Mouse (Mus musculus): Measurements from ENCODE around the gene Cd247. TPM values are rescaled to one million over a fixed set of nuclear protein-coding genes. Genes with fewer than 3 reads are reported as not detected.

Cd247 gene
- polyA plus RNA-seq, 1 experiment from 2014 or later = 12.8 TPM

GRCm38 (mm10) chr1:165849458-165850445 is 61.3 kb downstream of the Cd247 start:
- 71% methylated on average over 17 of the region's 17 CpGs for WGBS
- Histone ChIP-seq H3K9me3 (replicated peaks; ENCODE audit: control insufficient read depth, low read length) (no peaks in the 10 kb centered on the region), H3K9ac (ENCODE audit: low read length) (no peak overlapping the region), H3K36me3 (ENCODE audit: control insufficient read depth, insufficient read depth) (no peaks in the 10 kb centered on the region), H3K27ac (ENCODE audit: low read length) (no peak overlapping the region), H3K4me1 (ENCODE audit: control insufficient read depth, insufficient read depth, low read length) (peaks cover 11% of the 10 kb centered on the region; the same call in 1 of the 2 replicates), H3K4me2 (ENCODE audit: low read depth, low read length) (no peak overlapping the region), H3K27me3 (ENCODE audit: control insufficient read depth, insufficient read depth, low read length) (peaks cover 7% of the 10 kb centered on the region; the same call in 1 of the 2 replicates), H3K4me3 (ENCODE audit: low read length) (no peak overlapping the region)
- ATAC-seq (replicated peaks; ENCODE audit: extremely low read depth, insufficient read depth, low FRiP score) = no peak

- peaks cover 6% of the 10 kb centered on the region; the same call in 1 of the 2 replicates for H3K4me1 ChIP-seq (ENCODE audit: control insufficient read depth, insufficient read depth, low read length)
- WGBS = 65% methylated on average over 5 of the region's 5 CpGs
- H3K36me3 ChIP-seq (ENCODE audit: control insufficient read depth, insufficient read depth) = no peaks in the 10 kb centered on the region
- ATAC-seq (replicated peaks; ENCODE audit: extremely low read depth, insufficient read depth, low FRiP score) = no peak
- H3K27me3 ChIP-seq (ENCODE audit: control insufficient read depth, insufficient read depth, low read length) = no peaks in the 10 kb centered on the region
- H3K4me3 ChIP-seq (ENCODE audit: low read length) = no peak overlapping the region
- H3K4me2 ChIP-seq (ENCODE audit: low read depth, low read length) = no peak overlapping the region
- H3K9ac ChIP-seq (ENCODE audit: low read length) = no peak overlapping the region
- H3K27ac ChIP-seq (ENCODE audit: low read length) = no peak overlapping the region
- H3K9me3 ChIP-seq (replicated peaks; ENCODE audit: control insufficient read depth, low read length) = no peaks in the 10 kb centered on the region
Measured at GRCm38 (mm10) chr1:165852131-165852530, 63.6 kb downstream of the Cd247 start.

GRCm38 (mm10) chr1:165853131-165853721 is 64.7 kb downstream of the Cd247 start:
- 59% methylated on average over 4 of the region's 4 CpGs for WGBS
- Histone ChIP-seq H3K36me3 (ENCODE audit: control insufficient read depth, insufficient read depth) (no peaks in the 10 kb centered on the region), H3K4me3 (ENCODE audit: low read length) (no peak overlapping the region), H3K27me3 (ENCODE audit: control insufficient read depth, insufficient read depth, low read length) (no peaks in the 10 kb centered on the region), H3K9ac (ENCODE audit: low read length) (no peak overlapping the region), H3K4me2 (ENCODE audit: low read depth, low read length) (no peak overlapping the region), H3K9me3 (replicated peaks; ENCODE audit: control insufficient read depth, low read length) (no peaks in the 10 kb centered on the region), H3K4me1 (ENCODE audit: control insufficient read depth, insufficient read depth, low read length) (peaks cover 6% of the 10 kb centered on the region; the same call in 1 of the 2 replicates), H3K27ac (ENCODE audit: low read length) (no peak overlapping the region)
- no peak for ATAC-seq (replicated peaks; ENCODE audit: extremely low read depth, insufficient read depth, low FRiP score)

- H3K4me2 ChIP-seq (ENCODE audit: low read depth, low read length) = no peak overlapping the region
- no peak overlapping the region for H3K27ac ChIP-seq (ENCODE audit: low read length)
- no peaks in the 10 kb centered on the region for H3K27me3 ChIP-seq (ENCODE audit: control insufficient read depth, insufficient read depth, low read length)
- H3K4me3 ChIP-seq (ENCODE audit: low read length) = no peak overlapping the region
- no peak for ATAC-seq (replicated peaks; ENCODE audit: extremely low read depth, insufficient read depth, low FRiP score)
- H3K36me3 ChIP-seq (ENCODE audit: control insufficient read depth, insufficient read depth) = no peaks in the 10 kb centered on the region
- WGBS = 56% methylated on average over 10 of the region's 10 CpGs
- H3K4me1 ChIP-seq (ENCODE audit: control insufficient read depth, insufficient read depth, low read length) = peaks cover 5% of the 10 kb centered on the region; the same call in 1 of the 2 replicates
- H3K9ac ChIP-seq (ENCODE audit: low read length) = no peak overlapping the region
- H3K9me3 ChIP-seq (replicated peaks; ENCODE audit: control insufficient read depth, low read length) = no peaks in the 10 kb centered on the region
Measured at GRCm38 (mm10) chr1:165853729-165854420, 65.4 kb downstream of the Cd247 start.

GRCm38 (mm10) chr1:165855759-165856545 is 67.5 kb downstream of the Cd247 start:
- H3K9ac ChIP-seq (ENCODE audit: low read length) = no peak overlapping the region
- no peak overlapping the region for H3K4me2 ChIP-seq (ENCODE audit: low read depth, low read length)
- no peaks in the 10 kb centered on the region for H3K4me1 ChIP-seq (ENCODE audit: control insufficient read depth, insufficient read depth, low read length)
- 57% methylated on average over 9 of the region's 9 CpGs for WGBS
- no peaks in the 10 kb centered on the region for H3K27me3 ChIP-seq (ENCODE audit: control insufficient read depth, insufficient read depth, low read length)
- no peaks in the 10 kb centered on the region for H3K9me3 ChIP-seq (replicated peaks; ENCODE audit: control insufficient read depth, low read length)
- H3K27ac ChIP-seq (ENCODE audit: low read length) = no peak overlapping the region
- H3K36me3 ChIP-seq (ENCODE audit: control insufficient read depth, insufficient read depth) = no peaks in the 10 kb centered on the region
- no peak overlapping the region for H3K4me3 ChIP-seq (ENCODE audit: low read length)
- ATAC-seq (replicated peaks; ENCODE audit: extremely low read depth, insufficient read depth, low FRiP score) = no peak

- no peaks in the 10 kb centered on the region for H3K4me1 ChIP-seq (ENCODE audit: control insufficient read depth, insufficient read depth, low read length)
- H3K4me2 ChIP-seq (ENCODE audit: low read depth, low read length) = no peak overlapping the region
- WGBS = 89% methylated on average over 11 of the region's 11 CpGs
- H3K4me3 ChIP-seq (ENCODE audit: low read length) = no peak overlapping the region
- no peak overlapping the region for H3K27ac ChIP-seq (ENCODE audit: low read length)
- H3K9ac ChIP-seq (ENCODE audit: low read length) = no peak overlapping the region
- no peaks in the 10 kb centered on the region for H3K27me3 ChIP-seq (ENCODE audit: control insufficient read depth, insufficient read depth, low read length)
- H3K36me3 ChIP-seq (ENCODE audit: control insufficient read depth, insufficient read depth) = no peaks in the 10 kb centered on the region
- H3K9me3 ChIP-seq (replicated peaks; ENCODE audit: control insufficient read depth, low read length) = no peaks in the 10 kb centered on the region
- no peak for ATAC-seq (replicated peaks; ENCODE audit: extremely low read depth, insufficient read depth, low FRiP score)
Measured at GRCm38 (mm10) chr1:165857279-165857678, 68.8 kb downstream of the Cd247 start.

GRCm38 (mm10) chr1:165858356-165858755 is 69.9 kb downstream of the Cd247 start:
- Histone ChIP-seq H3K9ac (ENCODE audit: low read length) (no peak overlapping the region), H3K4me2 (ENCODE audit: low read depth, low read length) (no peak overlapping the region), H3K27ac (ENCODE audit: low read length) (no peak overlapping the region), H3K36me3 (ENCODE audit: control insufficient read depth, insufficient read depth) (no peaks in the 10 kb centered on the region), H3K4me3 (ENCODE audit: low read length) (no peak overlapping the region), H3K4me1 (ENCODE audit: control insufficient read depth, insufficient read depth, low read length) (no peaks in the 10 kb centered on the region), H3K27me3 (ENCODE audit: control insufficient read depth, insufficient read depth, low read length) (no peaks in the 10 kb centered on the region), H3K9me3 (replicated peaks; ENCODE audit: control insufficient read depth, low read length) (no peaks in the 10 kb centered on the region)
- 81% methylated on average over 5 of the region's 5 CpGs for WGBS
- ATAC-seq (replicated peaks; ENCODE audit: extremely low read depth, insufficient read depth, low FRiP score) = no peak

- 58% methylated on average over 9 of the region's 9 CpGs for WGBS
- no peak overlapping the region for H3K4me2 ChIP-seq (ENCODE audit: low read depth, low read length)
- peak overlapping the region; percentile 40; the same call in 1 of the 2 replicates for H3K27ac ChIP-seq (ENCODE audit: low read length)
- no peak overlapping the region for H3K9ac ChIP-seq (ENCODE audit: low read length)
- no peaks in the 10 kb centered on the region for H3K27me3 ChIP-seq (ENCODE audit: control insufficient read depth, insufficient read depth, low read length)
- no peak; the same call in 1 of the 2 replicates for ATAC-seq (replicated peaks; ENCODE audit: extremely low read depth, insufficient read depth, low FRiP score)
- H3K36me3 ChIP-seq (ENCODE audit: control insufficient read depth, insufficient read depth) = peaks cover 3% of the 10 kb centered on the region; the same call in 1 of the 2 replicates
- no peaks in the 10 kb centered on the region for H3K9me3 ChIP-seq (replicated peaks; ENCODE audit: control insufficient read depth, low read length)
- H3K4me3 ChIP-seq (ENCODE audit: low read length) = no peak overlapping the region
- H3K4me1 ChIP-seq (ENCODE audit: control insufficient read depth, insufficient read depth, low read length) = no peaks in the 10 kb centered on the region; the same call in 1 of the 2 replicates
Measured at GRCm38 (mm10) chr1:165860373-165861234, 72.1 kb downstream of the Cd247 start.
